Mouse (Mus musculus): Measurements from ENCODE around the gene Ncor1. TPM values are rescaled to one million over a fixed set of nuclear protein-coding genes. Genes with fewer than 3 reads are reported as not detected.
"Not testable (repeated sequence)": the region's sequence is repeated elsewhere in the genome, so short reads cannot be mapped to it uniquely, and the experiment has no call there.

The Ncor1 gene
- polyA plus RNA-seq, 1 experiment from 2014 or later = 177 TPM

- Histone ChIP-seq H3K27me3 (ENCODE audit: insufficient read depth, low read length) (no peaks in the 10 kb centered on the region), H3K9me3 (ENCODE audit: low read depth, low read length) (no peaks in the 10 kb centered on the region), H3K9ac (no peak overlapping the region), H3K27ac (ENCODE audit: low read depth) (no peak overlapping the region), H3K36me3 (ENCODE audit: insufficient read depth) (peaks cover 33% of the 10 kb centered on the region), H3K4me3 (ENCODE audit: low read depth, low read length) (no peak overlapping the region), H3K4me2 (no peak overlapping the region), H3K4me1 (ENCODE audit: insufficient read depth) (no peaks in the 10 kb centered on the region)
- no peak for ATAC-seq (ENCODE audit: insufficient read depth)
- TF ChIP-seq CTCF (IDR thresholded peaks at IDR 0.05; ENCODE audit: low read depth) = no peak
- no peak for DNase-seq
- 86% methylated on average over 8 of the region's 8 CpGs for WGBS
Measured at GRCm38 (mm10) chr11:62285020-62285419, 173.3 kb downstream of the Ncor1 start.

GRCm38 (mm10) chr11:62284020-62284419 lies 174.3 kb downstream of the Ncor1 start:
- not testable (repeated sequence) for H3K4me2 ChIP-seq; H3K4me1 ChIP-seq (ENCODE audit: insufficient read depth); H3K4me3 ChIP-seq (ENCODE audit: low read depth, low read length); DNase-seq; H3K9me3 ChIP-seq (ENCODE audit: low read depth, low read length); H3K27me3 ChIP-seq (ENCODE audit: insufficient read depth, low read length); H3K27ac ChIP-seq (ENCODE audit: low read depth); H3K9ac ChIP-seq; ATAC-seq (ENCODE audit: insufficient read depth)
- peaks cover 28% of the 10 kb centered on the region for H3K36me3 ChIP-seq (ENCODE audit: insufficient read depth)
- 72% methylated on average over 3 of the region's 3 CpGs for WGBS

DNA sequence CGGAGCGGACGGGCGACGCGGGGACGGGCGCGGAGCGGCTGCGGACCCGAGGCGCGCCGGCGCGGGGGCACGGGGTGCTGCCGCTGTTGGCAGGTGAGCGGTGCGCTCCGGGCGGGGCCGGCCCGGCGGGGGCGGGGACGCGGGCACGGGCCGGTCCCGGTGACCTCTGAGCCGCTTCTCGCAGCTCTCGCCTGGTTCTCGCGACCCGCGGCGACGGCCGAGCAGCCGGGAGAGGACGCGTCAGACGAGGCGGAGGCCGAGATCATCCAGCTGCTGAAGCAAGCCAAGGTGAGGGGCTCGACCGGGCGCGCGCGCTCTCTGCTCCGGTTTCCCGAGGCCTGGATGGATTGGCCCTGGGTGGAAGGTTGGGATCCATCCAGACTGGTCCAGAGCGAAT lies 176.7 kb downstream of the Ncor1 start:
- Histone ChIP-seq H3K36me3 (ENCODE audit: insufficient read depth) (peaks cover 16% of the 10 kb centered on the region), H3K4me2 (peak overlapping the region; percentile 81), H3K27ac (ENCODE audit: low read depth) (peak overlapping the region; percentile 88), H3K9ac (peak overlapping the region; percentile 84), H3K9me3 (ENCODE audit: low read depth, low read length) (no peaks in the 10 kb centered on the region), H3K4me3 (ENCODE audit: low read depth, low read length) (peak overlapping the region; percentile 91), H3K27me3 (ENCODE audit: insufficient read depth, low read length) (no peaks in the 10 kb centered on the region), H3K4me1 (ENCODE audit: insufficient read depth) (no peaks in the 10 kb centered on the region)
- ATAC-seq (ENCODE audit: insufficient read depth) (peak; percentile 71), DNase-seq (peak; percentile 80)
- under 1% methylated on average over 51 of the region's 57 CpGs for WGBS
- no peak for TF ChIP-seq CTCF (IDR thresholded peaks at IDR 0.05; ENCODE audit: low read depth)

DNA sequence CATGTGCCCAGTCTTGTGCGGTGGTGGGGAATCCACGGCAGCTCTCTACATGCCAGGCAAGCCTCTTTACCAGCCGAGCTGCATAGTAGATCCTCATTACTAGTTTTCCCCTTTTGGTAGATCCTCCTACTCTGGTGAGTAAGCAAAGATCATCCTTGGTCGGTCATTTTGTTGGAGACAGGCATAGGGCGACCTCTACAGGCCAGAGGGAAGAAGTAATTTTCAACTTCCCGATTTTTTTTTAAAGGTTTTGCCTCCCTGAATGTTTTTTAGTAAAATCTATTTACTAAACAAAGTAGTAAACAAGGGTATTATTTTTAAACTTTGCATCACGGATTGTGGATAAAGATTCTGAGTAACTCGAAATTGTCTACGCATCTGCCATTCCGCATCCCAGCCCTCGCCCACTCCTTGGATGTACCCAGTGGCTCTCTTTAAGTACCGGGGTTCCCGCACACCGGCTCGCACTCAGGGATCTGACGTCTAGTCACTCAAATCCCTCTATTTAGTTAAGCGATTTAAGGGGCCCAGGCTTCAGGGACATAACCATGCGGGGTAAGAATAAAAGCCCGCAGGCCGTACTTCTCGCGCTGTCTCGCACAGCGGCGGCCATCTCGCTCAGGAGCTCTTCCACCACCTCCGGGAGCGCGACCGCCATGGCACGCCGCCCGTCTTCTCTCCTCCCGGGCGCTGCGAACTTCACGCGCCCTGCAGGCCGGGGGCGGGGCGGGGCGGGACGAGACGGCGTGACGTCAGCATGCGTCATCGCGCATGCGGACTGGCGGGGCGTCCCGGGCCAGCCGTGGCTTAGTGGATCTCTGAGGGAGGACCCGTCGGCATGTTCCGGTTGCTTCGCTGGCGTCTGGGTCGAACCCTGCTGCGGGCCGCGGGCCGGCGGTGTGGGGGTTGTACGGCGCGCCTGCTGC lies 177.4 kb downstream of the Ncor1 start, which contains the start of the genes Zswim7 and Ttc19:
Gene Zswim7 (minus strand): TSS at position 701 of the 926 bp plus-strand sequence.
Gene Ttc19 (plus strand): TSS at position 799 of the 926 bp plus-strand sequence.
- ATAC-seq (ENCODE audit: insufficient read depth) (peak; percentile 95), DNase-seq (peak; percentile 96)
- WGBS = under 1% methylated on average over 68 of the region's 68 CpGs
- Histone ChIP-seq H3K4me2 (peak within 1 kb of the TSS; percentile 81), H3K27ac (ENCODE audit: low read depth) (peak within 1 kb of the TSS; percentile 88), H3K27me3 (ENCODE audit: insufficient read depth, low read length) (no peaks in the 10 kb centered on the region), H3K9ac (peak within 1 kb of the TSS; percentile 84), H3K36me3 (ENCODE audit: insufficient read depth) (peaks cover 12% of the 10 kb centered on the region), H3K4me3 (ENCODE audit: low read depth, low read length) (peak within 1 kb of the TSS; percentile 91), H3K4me1 (ENCODE audit: insufficient read depth) (no peaks in the 10 kb centered on the region), H3K9me3 (ENCODE audit: low read depth, low read length) (no peaks in the 10 kb centered on the region)
- TF ChIP-seq CTCF (IDR thresholded peaks at IDR 0.05; ENCODE audit: low read depth) = peak; percentile 81

GRCm38 (mm10) chr11:62278027-62278426 lies 180.3 kb downstream of the Ncor1 start:
- ATAC-seq (ENCODE audit: insufficient read depth) (no peak), DNase-seq (peak; percentile 88)
- no peaks in the 10 kb centered on the region for H3K9me3 ChIP-seq (ENCODE audit: low read depth, low read length)
- H3K27me3 ChIP-seq (ENCODE audit: insufficient read depth, low read length) = no peaks in the 10 kb centered on the region
- 5% methylated on average over 5 of the region's 5 CpGs for WGBS
- H3K36me3 ChIP-seq (ENCODE audit: insufficient read depth) = no peaks in the 10 kb centered on the region
- H3K4me2 ChIP-seq = no peak overlapping the region
- TF ChIP-seq CTCF (IDR thresholded peaks at IDR 0.05; ENCODE audit: low read depth) = peak; percentile 89
- H3K27ac ChIP-seq (ENCODE audit: low read depth) = no peak overlapping the region
- no peaks in the 10 kb centered on the region for H3K4me1 ChIP-seq (ENCODE audit: insufficient read depth)
- H3K9ac ChIP-seq = no peak overlapping the region
- H3K4me3 ChIP-seq (ENCODE audit: low read depth, low read length) = no peak overlapping the region

- no peak for TF ChIP-seq CTCF (IDR thresholded peaks at IDR 0.05; ENCODE audit: low read depth)
- Histone ChIP-seq H3K9ac (peak overlapping the region; percentile 23; the same call in 1 of the 2 replicates), H3K27me3 (ENCODE audit: insufficient read depth, low read length) (no peaks in the 10 kb centered on the region), H3K9me3 (ENCODE audit: low read depth, low read length) (no peaks in the 10 kb centered on the region), H3K4me1 (ENCODE audit: insufficient read depth) (no peaks in the 10 kb centered on the region), H3K27ac (ENCODE audit: low read depth) (no peak overlapping the region), H3K4me3 (ENCODE audit: low read depth, low read length) (no peak overlapping the region), H3K36me3 (ENCODE audit: insufficient read depth) (no peaks in the 10 kb centered on the region), H3K4me2 (no peak overlapping the region)
- DNase-seq (no peak), ATAC-seq (ENCODE audit: insufficient read depth) (no peak)
- WGBS = 33% methylated on average over 8 of the region's 8 CpGs
Measured at GRCm38 (mm10) chr11:62277086-62277485, 181.3 kb downstream of the Ncor1 start.

GRCm38 (mm10) chr11:62270851-62271250 lies 187.5 kb downstream of the Ncor1 start:
- no peaks in the 10 kb centered on the region for H3K4me1 ChIP-seq (ENCODE audit: insufficient read depth)
- no peak for ATAC-seq (ENCODE audit: insufficient read depth)
- H3K27ac ChIP-seq (ENCODE audit: low read depth) = no peak overlapping the region
- no peaks in the 10 kb centered on the region for H3K9me3 ChIP-seq (ENCODE audit: low read depth, low read length)
- 41% methylated on average over 5 of the region's 5 CpGs for WGBS
- no peak overlapping the region for H3K4me2 ChIP-seq
- H3K36me3 ChIP-seq (ENCODE audit: insufficient read depth) = no peaks in the 10 kb centered on the region
- no peak overlapping the region for H3K4me3 ChIP-seq (ENCODE audit: low read depth, low read length)
- H3K9ac ChIP-seq = no peak overlapping the region
- no peaks in the 10 kb centered on the region for H3K27me3 ChIP-seq (ENCODE audit: insufficient read depth, low read length)
- TF ChIP-seq CTCF (IDR thresholded peaks at IDR 0.05; ENCODE audit: low read depth) = no peak
- peak; percentile 34 for DNase-seq
